Mouse (Mus musculus): Measurements from ENCODE around the gene Osbpl6.

DNA sequence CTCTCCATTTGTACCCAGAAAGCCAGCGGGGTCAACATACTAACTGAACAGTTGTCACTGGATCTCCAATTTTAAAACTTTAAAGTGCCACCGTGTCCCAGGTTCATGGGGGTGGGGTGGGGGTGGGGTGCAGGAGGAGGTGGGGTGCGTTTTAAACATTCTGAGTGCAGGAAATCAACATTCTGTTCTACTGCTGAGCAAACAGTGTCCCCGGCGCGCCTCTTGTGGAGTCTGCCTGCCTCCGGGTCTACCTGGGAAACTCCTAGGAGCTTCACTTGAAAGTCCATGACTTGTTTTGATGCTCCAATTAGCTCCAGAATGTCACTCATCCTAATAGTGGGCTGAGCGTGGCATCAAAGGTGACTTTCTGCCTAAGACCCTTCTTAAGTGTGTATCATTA, 139.2 kb downstream of the Osbpl6 start:
- no peak for TF ChIP-seq CTCF (IDR thresholded peaks at IDR 0.05; ENCODE audit: borderline replicate concordance, control insufficient read depth, extremely low read depth, insufficient read depth, low read length, poor library complexity)
- TF ChIP-seq POLR2A (IDR thresholded peaks at IDR 0.05; ENCODE audit: control insufficient read depth, extremely low read depth, insufficient read depth, low read length, poor library complexity), result no peak

All from thymus, adult 2 months (tissue).